Mouse (Mus musculus) stomach, embryonic 14.5 days (tissue): ENCODE data around the gene Hnrnpab. TPM values are rescaled to one million over a fixed set of nuclear protein-coding genes. Genes with fewer than 3 reads are reported as not detected.

ENCODE experiments used
- ATAC-seq: fragments of 200-750 bp; cut with Nextera tagmentation; 2 replicates; pipeline ENCODE4 v1.8.0; 2017; ENCODE audit warnings: low read depth, moderate TSS enrichment; ENCODE audit not compliant: insufficient number of reproducible peaks, insufficient read depth, low FRiP score
- H3K27ac ChIP-seq: fragments of 300-500 bp; sonication (generic); 2 replicates; pipeline ENCODE4 v1.5.1; 2014; ENCODE audit warnings: mild to moderate bottlenecking, low read length, moderate library complexity, mixed read lengths
- H3K27me3 ChIP-seq: fragments of 300-500 bp; sonication (generic); 2 replicates; pipeline ENCODE4 v1.6.1; 2014; ENCODE audit warnings: low read length, control low read depth, mixed read lengths; ENCODE audit not compliant: control insufficient read depth, insufficient read depth
- H3K36me3 ChIP-seq: fragments of 300-500 bp; sonication (generic); 2 replicates; pipeline ENCODE4 v1.6.1; 2014; ENCODE audit warnings: mild to moderate bottlenecking, control low read depth, low read length, moderate library complexity, mixed read lengths; ENCODE audit not compliant: control insufficient read depth, insufficient read depth
- H3K4me1 ChIP-seq: fragments of 300-500 bp; sonication (generic); 2 replicates; pipeline ENCODE4 v1.6.1; 2014; ENCODE audit warnings: low read length, control low read depth, mixed read lengths; ENCODE audit not compliant: control insufficient read depth, insufficient read depth
- H3K4me2 ChIP-seq: fragments of 300-500 bp; sonication (generic); replicated peaks from 2 replicates; pipeline ENCODE4 v1.6.1; 2014; ENCODE audit warnings: low read depth, low read length, control low read depth
- H3K4me3 ChIP-seq: fragments of 300-500 bp; sonication (generic); 2 replicates; pipeline ENCODE4 v1.5.1; 2014; ENCODE audit warnings: low read depth, low read length, control low read depth
- H3K9ac ChIP-seq: fragments of 300-500 bp; sonication (generic); replicated peaks from 2 replicates; pipeline ENCODE4 v1.6.1; 2014; ENCODE audit warnings: low read depth, mild to moderate bottlenecking, control low read depth, low read length, moderate library complexity, mixed read lengths
- H3K9me3 ChIP-seq: fragments of 300-500 bp; sonication (generic); 2 replicates; pipeline ENCODE4 v1.6.1; 2016; ENCODE audit warnings: low read depth, low read length, control low read depth; ENCODE audit not compliant: control insufficient read depth
- WGBS: fragments of 180-500 bp; shearing (Covaris S2); extraction: QIAGEN DNeasy Blood & Tissue Kit; methylation state at CpG from one replicate; pipeline ENCODE4 v1.1.7; 2014; 5-methylcytosine and 5-hydroxymethylcytosine counted together
- polyA plus RNA-seq: library from polyadenylated mRNA; unstranded; fragments of >200 nt; fragmentation: Nextera tagmentation; extraction: Ambion mirVana; gene quantifications from 2 replicates; pipeline ENCODE4 v1.2.1, GENCODE M21; 2014

Gene Hnrnpab
- polyA plus RNA-seq, 1 experiment from 2014 or later: 474 TPM

- H3K9me3 ChIP-seq: no peaks in the 10 kb centered on the region
- peak overlapping the region; percentile 15; the same call in 1 of the 2 replicates for H3K4me2 ChIP-seq
- H3K36me3 ChIP-seq: no peaks in the 10 kb centered on the region; the same call in 1 of the 2 replicates
- H3K9ac ChIP-seq: no peak overlapping the region
- H3K27ac ChIP-seq: peak overlapping the region; percentile 2; the same call in 1 of the 2 replicates
- no peak for ATAC-seq
- WGBS: 32% methylated on average over 3 of the region's 3 CpGs
- H3K4me3 ChIP-seq: peak overlapping the region; percentile 67; the same call in 1 of the 2 replicates
- H3K4me1 ChIP-seq: peaks cover 14% of the 10 kb centered on the region
- H3K27me3 ChIP-seq: no peaks in the 10 kb centered on the region
Observed at GRCm38 (mm10) chr11:51648566-51648965, 41.9 kb upstream of the Hnrnpab start.

GRCm38 (mm10) chr11:51646751-51647667 is 40.4 kb upstream of the Hnrnpab start:
- Histone ChIP-seq H3K4me2 (no peak overlapping the region), H3K9me3 (no peaks in the 10 kb centered on the region), H3K9ac (no peak overlapping the region), H3K27me3 (no peaks in the 10 kb centered on the region), H3K4me3 (no peak overlapping the region), H3K36me3 (no peaks in the 10 kb centered on the region; the same call in 1 of the 2 replicates), H3K27ac (peak overlapping the region; percentile 49; the same call in 1 of the 2 replicates), H3K4me1 (peaks cover 14% of the 10 kb centered on the region)
- WGBS: 66% methylated on average over 15 of the region's 15 CpGs
- no peak for ATAC-seq

GRCm38 (mm10) chr11:51646245-51646644 is 39.6 kb upstream of the Hnrnpab start:
- 75% methylated on average over 7 of the region's 7 CpGs for WGBS
- no peaks in the 10 kb centered on the region; the same call in 1 of the 2 replicates for H3K36me3 ChIP-seq
- H3K4me1 ChIP-seq: peaks cover 14% of the 10 kb centered on the region
- H3K4me2 ChIP-seq: no peak overlapping the region
- H3K27me3 ChIP-seq: no peaks in the 10 kb centered on the region
- H3K9ac ChIP-seq: no peak overlapping the region
- H3K4me3 ChIP-seq: no peak overlapping the region
- H3K27ac ChIP-seq: peak overlapping the region; percentile 39; the same call in 1 of the 2 replicates
- no peak for ATAC-seq
- no peaks in the 10 kb centered on the region for H3K9me3 ChIP-seq

DNA sequence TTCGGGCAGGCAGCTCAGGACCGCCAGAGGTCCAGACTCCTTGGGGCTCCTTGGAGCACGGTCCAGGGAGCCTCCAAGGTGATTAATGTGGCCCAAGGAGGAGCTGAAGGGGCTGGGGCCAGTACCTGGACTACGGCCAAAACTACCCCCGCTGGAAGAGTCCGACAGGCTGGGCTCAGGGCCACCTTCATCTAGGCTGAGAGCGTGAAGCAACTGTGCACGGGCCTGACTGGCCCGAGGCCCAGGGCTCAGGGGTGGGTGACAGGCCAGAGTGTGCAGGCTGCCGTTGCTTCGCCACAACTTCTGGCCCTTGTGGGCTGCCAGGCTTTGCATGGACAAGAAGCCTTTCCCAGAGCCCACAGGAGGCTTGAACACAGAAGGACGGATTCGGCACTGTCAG is 38.6 kb upstream of the Hnrnpab start:
- H3K27me3 ChIP-seq: no peaks in the 10 kb centered on the region
- whole genome bisulfite sequencing: 67% methylated on average over 13 of the region's 13 CpGs
- H3K4me2 ChIP-seq: no peak overlapping the region
- no peaks in the 10 kb centered on the region for H3K9me3 ChIP-seq
- H3K9ac ChIP-seq: 0 out of 2 replicates have a peak overlapping the region, but pooled peaks have one; percentile 3
- no peak overlapping the region for H3K4me3 ChIP-seq
- no peak for ATAC-seq
- no peak overlapping the region; the same call in 1 of the 2 replicates for H3K27ac ChIP-seq
- H3K4me1 ChIP-seq: peaks cover 14% of the 10 kb centered on the region
- no peaks in the 10 kb centered on the region; the same call in 1 of the 2 replicates for H3K36me3 ChIP-seq

DNA sequence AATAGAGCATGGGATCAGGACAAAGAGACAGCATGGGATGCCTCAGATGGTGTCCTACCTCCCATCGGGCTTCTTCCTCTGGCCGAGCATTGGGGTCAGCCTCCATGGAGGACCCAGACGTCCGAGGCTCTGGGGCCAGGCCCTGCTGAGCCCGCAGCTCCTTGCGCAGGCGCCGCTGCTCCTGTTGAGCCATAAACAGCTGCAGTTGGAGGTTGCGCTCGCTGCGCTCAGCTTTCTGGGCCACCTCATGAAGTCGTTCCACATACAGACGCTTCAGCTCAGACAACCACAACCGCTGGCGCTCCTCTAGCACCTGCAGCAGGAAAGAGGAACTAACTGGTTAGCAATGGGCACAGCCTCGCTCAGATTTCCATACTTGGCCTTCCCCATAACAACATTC is 37.6 kb upstream of the Hnrnpab start:
- no peak overlapping the region for H3K4me3 ChIP-seq
- H3K9ac ChIP-seq: no peak overlapping the region
- no peaks in the 10 kb centered on the region for H3K27me3 ChIP-seq
- no peaks in the 10 kb centered on the region; the same call in 1 of the 2 replicates for H3K36me3 ChIP-seq
- 89% methylated on average over 16 of the region's 16 CpGs for WGBS
- ATAC-seq: no peak
- H3K4me2 ChIP-seq: no peak overlapping the region
- H3K9me3 ChIP-seq: no peaks in the 10 kb centered on the region
- H3K4me1 ChIP-seq: peaks cover 10% of the 10 kb centered on the region
- H3K27ac ChIP-seq: no peak overlapping the region

DNA sequence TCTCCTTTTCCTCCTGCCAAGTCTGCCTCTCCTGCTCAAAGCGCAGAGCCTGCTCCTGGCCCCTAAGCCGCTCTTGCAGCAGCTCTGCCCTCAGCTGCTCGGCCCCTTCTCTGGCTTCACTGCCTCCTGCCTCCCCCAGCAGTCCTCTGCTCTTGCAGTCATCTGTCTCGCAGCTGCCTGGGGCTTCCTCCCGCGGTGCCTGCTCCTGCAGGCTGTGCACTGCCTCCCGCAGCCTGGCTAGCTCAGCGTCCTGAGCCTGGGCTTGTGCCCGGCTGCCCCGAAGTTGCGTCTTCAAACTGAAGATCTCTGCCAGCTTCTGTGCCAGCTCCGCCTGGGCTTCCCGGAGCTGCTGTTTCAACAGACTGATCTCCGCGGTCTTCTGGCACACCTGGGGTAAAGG is 37.1 kb upstream of the Hnrnpab start:
- Histone ChIP-seq H3K9ac (no peak overlapping the region), H3K4me2 (no peak overlapping the region), H3K27me3 (no peaks in the 10 kb centered on the region), H3K36me3 (no peaks in the 10 kb centered on the region; the same call in 1 of the 2 replicates), H3K4me3 (no peak overlapping the region), H3K4me1 (peaks cover 7% of the 10 kb centered on the region), H3K9me3 (no peaks in the 10 kb centered on the region), H3K27ac (no peak overlapping the region)
- no peak for ATAC-seq
- 51% methylated on average over 15 of the region's 15 CpGs for WGBS

- H3K4me3 ChIP-seq: no peak overlapping the region
- peaks cover 2% of the 10 kb centered on the region for H3K4me1 ChIP-seq
- WGBS: 68% methylated on average over 9 of the region's 9 CpGs
- H3K9ac ChIP-seq: no peak overlapping the region
- H3K9me3 ChIP-seq: no peaks in the 10 kb centered on the region
- H3K27me3 ChIP-seq: no peaks in the 10 kb centered on the region
- ATAC-seq: no peak
- H3K4me2 ChIP-seq: no peak overlapping the region
- no peaks in the 10 kb centered on the region; the same call in 1 of the 2 replicates for H3K36me3 ChIP-seq
- H3K27ac ChIP-seq: no peak overlapping the region
Observed at GRCm38 (mm10) chr11:51643202-51643601, 36.6 kb upstream of the Hnrnpab start.

DNA sequence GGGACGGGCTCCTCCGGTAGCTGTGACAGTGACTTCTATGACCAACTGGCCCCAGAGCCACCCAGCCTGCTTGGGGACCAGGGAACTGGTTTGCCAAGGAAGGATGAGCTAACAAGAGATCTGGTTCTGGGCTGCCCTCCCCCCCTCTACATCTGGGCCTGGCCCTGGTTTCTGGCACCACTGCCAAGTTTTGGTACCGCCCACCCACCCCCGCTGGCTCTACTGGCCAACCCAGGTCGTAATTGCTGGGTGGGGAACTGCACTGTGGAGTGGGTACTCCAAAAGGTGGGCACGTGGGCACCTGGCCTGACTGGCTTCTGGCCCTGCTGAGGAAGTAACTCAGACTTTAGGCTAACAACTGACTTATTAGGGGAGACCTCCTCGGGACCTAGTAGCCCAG is 34.1 kb upstream of the Hnrnpab start:
- H3K27me3 ChIP-seq: no peaks in the 10 kb centered on the region
- H3K9ac ChIP-seq: no peak overlapping the region
- no peak for ATAC-seq
- no peak overlapping the region for H3K4me3 ChIP-seq
- H3K36me3 ChIP-seq: no peaks in the 10 kb centered on the region; the same call in 1 of the 2 replicates
- 0 out of 2 replicates have a peak, but pooled peaks cover 3% of the 10 kb centered on the region for H3K4me1 ChIP-seq
- H3K4me2 ChIP-seq: no peak overlapping the region
- 76% methylated on average over 7 of the region's 7 CpGs for WGBS
- H3K9me3 ChIP-seq: no peaks in the 10 kb centered on the region
- H3K27ac ChIP-seq: no peak overlapping the region
